Mouse (Mus musculus): ENCODE results near the gene Galnt18.

Galnt18 gene

GRCm38 (mm10) chr7:111663139-111664073 is 116.4 kb downstream of the Galnt18 start:
- DNase-seq (ENCODE audit: low read depth, low spot score), result no peak
- H3K27me3 ChIP-seq (ENCODE audit: control insufficient read depth, insufficient read depth, low read length, poor library complexity, severe bottlenecking), result no peaks in the 10 kb centered on the region
- no peaks in the 10 kb centered on the region for H3K36me3 ChIP-seq (ENCODE audit: control insufficient read depth, insufficient read depth, low read length, poor library complexity, severe bottlenecking)

DNA sequence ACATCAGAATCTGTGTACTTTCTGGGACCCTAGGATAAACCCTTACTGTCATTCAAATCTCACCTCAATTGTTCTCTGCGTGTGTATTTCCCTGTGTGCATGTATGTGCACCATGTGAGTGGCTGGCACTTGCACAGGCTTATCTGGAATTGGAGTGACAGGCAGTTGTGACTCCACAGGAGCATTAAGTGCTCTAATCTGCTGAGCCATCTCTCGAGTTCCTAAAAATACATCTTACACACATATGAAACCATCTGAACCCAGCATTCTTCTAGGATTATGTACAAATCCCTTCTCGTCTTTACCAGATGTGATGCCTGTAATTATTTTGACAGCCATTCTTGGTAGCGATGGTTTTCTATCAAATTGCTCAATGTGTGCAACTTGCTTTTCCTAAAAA is 121.2 kb downstream of the Galnt18 start:
- no peaks in the 10 kb centered on the region for H3K27me3 ChIP-seq (ENCODE audit: control insufficient read depth, insufficient read depth, low read length, poor library complexity, severe bottlenecking)
- H3K36me3 ChIP-seq (ENCODE audit: control insufficient read depth, insufficient read depth, low read length, poor library complexity, severe bottlenecking), result no peaks in the 10 kb centered on the region
- no peak for DNase-seq (ENCODE audit: low read depth, low spot score)

GRCm38 (mm10) chr7:111655002-111655401 is 124.8 kb downstream of the Galnt18 start:
- no peaks in the 10 kb centered on the region for H3K27me3 ChIP-seq (ENCODE audit: control insufficient read depth, insufficient read depth, low read length, poor library complexity, severe bottlenecking)

GRCm38 (mm10) chr7:111654526-111654925 is 125.3 kb downstream of the Galnt18 start:
- no peak for DNase-seq (ENCODE audit: low read depth, low spot score)

More at GRCm38 (mm10) chr7:111655002-111655401, 124.8 kb downstream of the Galnt18 start:
- no peak for DNase-seq (ENCODE audit: low read depth, low spot score)
- H3K36me3 ChIP-seq (ENCODE audit: control insufficient read depth, insufficient read depth, low read length, poor library complexity, severe bottlenecking), result no peaks in the 10 kb centered on the region

DNA sequence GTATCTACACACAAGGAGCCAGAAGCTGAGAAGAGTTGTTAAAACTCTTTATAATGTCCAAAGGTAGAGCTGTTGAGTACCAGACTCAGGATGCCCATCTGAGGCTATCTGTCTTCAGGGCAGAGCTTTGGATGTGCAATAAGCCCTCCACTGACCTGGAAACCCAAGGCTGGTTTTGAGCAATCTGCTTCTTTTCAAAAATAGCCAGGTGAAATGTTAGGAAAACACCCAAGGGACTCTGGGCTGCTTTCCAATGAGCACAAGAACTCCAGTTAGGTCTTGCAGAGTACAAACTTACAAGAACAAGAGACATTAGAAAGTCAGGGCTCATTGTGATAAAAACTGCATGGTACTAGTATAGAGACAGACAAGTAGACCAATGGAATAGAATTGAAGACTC is 135.4 kb downstream of the Galnt18 start:
- DNase-seq (ENCODE audit: low read depth, low spot score), result no peak
- no peaks in the 10 kb centered on the region for H3K36me3 ChIP-seq (ENCODE audit: control insufficient read depth, insufficient read depth, low read length, poor library complexity, severe bottlenecking)
- H3K27me3 ChIP-seq (ENCODE audit: control insufficient read depth, insufficient read depth, low read length, poor library complexity, severe bottlenecking), result no peaks in the 10 kb centered on the region

More at GRCm38 (mm10) chr7:111654526-111654925, 125.3 kb downstream of the Galnt18 start:
- H3K36me3 ChIP-seq (ENCODE audit: control insufficient read depth, insufficient read depth, low read length, poor library complexity, severe bottlenecking), result no peaks in the 10 kb centered on the region
- no peaks in the 10 kb centered on the region for H3K27me3 ChIP-seq (ENCODE audit: control insufficient read depth, insufficient read depth, low read length, poor library complexity, severe bottlenecking)

DNA sequence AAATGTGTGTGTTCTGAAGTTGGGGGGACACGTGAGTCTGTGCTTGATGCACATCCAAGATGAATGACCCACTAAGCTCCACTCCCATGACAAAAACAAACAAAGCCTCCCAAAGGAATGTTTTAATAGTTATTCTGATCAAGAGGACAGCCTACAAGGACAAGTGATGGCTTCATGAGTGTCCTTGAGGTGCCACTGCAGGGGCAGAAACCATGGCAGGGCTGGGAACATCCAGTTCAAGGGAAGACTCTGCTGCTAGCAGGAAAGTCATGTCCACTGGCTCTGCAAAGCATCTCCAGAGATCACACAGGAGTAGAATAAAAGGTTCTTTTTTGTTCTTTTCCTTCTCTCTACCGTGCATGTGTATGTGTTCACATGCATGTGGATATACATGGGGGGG is 140.9 kb downstream of the Galnt18 start:
- H3K36me3 ChIP-seq (ENCODE audit: control insufficient read depth, insufficient read depth, low read length, poor library complexity, severe bottlenecking), result no peaks in the 10 kb centered on the region
- H3K27me3 ChIP-seq (ENCODE audit: control insufficient read depth, insufficient read depth, low read length, poor library complexity, severe bottlenecking), result no peaks in the 10 kb centered on the region
- no peak for DNase-seq (ENCODE audit: low read depth, low spot score)

- H3K36me3 ChIP-seq (ENCODE audit: control insufficient read depth, insufficient read depth, low read length, poor library complexity, severe bottlenecking), result no peaks in the 10 kb centered on the region
- no peaks in the 10 kb centered on the region for H3K27me3 ChIP-seq (ENCODE audit: control insufficient read depth, insufficient read depth, low read length, poor library complexity, severe bottlenecking)
- no peak for DNase-seq (ENCODE audit: low read depth, low spot score)
Observed at GRCm38 (mm10) chr7:111638465-111638864, 141.3 kb downstream of the Galnt18 start.

DNA sequence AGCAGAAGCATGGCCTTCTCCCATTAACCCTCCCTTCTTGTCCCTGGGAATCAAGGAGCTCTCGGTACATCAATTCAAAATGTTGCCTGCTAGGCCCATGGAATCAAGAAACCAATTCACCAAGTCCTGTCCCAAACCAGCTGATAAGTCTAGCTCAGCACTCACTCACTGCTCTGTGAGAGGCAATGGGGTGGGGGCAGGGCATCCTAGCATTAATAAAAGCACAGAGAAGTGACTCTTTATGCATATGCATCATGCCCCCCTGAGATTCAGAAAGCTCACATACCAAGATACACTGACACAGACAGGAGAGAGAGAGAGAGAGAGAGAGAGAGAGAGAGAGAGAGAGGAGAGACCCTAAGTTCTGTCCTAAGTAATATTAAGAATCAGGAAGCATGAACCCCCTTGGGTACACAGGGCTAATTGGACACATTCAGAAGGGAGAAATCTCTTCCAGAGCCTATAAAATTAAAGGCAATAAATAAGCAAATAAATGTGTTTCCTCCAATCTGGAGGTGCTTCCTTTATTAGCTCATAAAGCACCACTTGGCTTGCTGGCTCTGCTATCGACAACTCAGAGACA is 141.8 kb downstream of the Galnt18 start:
- DNase-seq (ENCODE audit: low read depth, low spot score), result no peak
- Histone ChIP-seq H3K27me3 (ENCODE audit: control insufficient read depth, insufficient read depth, low read length, poor library complexity, severe bottlenecking) (no peaks in the 10 kb centered on the region), H3K36me3 (ENCODE audit: control insufficient read depth, insufficient read depth, low read length, poor library complexity, severe bottlenecking) (no peaks in the 10 kb centered on the region)

DNA sequence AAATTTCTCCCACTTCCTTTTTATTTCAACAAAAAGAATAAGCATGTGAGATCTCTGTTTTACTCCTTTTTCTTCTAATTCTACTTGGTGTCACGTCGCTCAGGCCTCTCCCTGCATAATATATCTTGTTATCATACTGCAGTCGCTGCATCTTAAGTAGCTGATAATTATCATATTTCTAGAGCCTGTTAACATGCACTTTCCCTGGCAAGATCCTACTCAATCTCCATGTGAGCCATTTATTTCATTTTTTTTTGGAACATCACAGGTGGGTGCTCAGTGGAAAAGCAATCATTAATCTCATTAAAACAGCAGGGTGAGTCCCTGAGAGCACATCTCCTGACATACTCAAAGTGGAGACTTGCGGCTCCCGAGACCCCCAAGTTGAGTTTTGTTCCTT is 143.3 kb downstream of the Galnt18 start:
- no peak for DNase-seq (ENCODE audit: low read depth, low spot score)
- Histone ChIP-seq H3K27me3 (ENCODE audit: control insufficient read depth, insufficient read depth, low read length, poor library complexity, severe bottlenecking) (no peaks in the 10 kb centered on the region), H3K36me3 (ENCODE audit: control insufficient read depth, insufficient read depth, low read length, poor library complexity, severe bottlenecking) (no peaks in the 10 kb centered on the region)

DNA sequence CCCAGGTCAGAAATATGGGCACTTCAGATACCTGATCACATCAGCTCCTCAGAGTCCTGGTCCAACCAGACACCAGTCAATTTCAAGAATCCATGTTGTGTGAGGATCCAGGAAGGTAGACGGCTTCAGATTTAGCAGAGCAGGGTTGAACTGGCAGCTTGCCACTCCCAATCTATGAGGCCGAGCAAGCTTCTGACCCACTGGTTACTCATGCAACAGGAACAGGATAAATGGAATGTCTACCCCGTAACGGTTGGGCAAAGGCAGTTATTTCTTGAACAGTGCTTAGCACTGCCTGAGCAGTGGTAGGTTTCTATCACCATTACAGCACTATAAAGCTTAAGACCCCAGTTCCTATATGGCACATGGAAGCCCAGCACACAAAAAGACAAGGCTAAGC is 148.5 kb downstream of the Galnt18 start:
- no peak for DNase-seq (ENCODE audit: low read depth, low spot score)
- H3K27me3 ChIP-seq (ENCODE audit: control insufficient read depth, insufficient read depth, low read length, poor library complexity, severe bottlenecking), result no peaks in the 10 kb centered on the region
- no peaks in the 10 kb centered on the region for H3K36me3 ChIP-seq (ENCODE audit: control insufficient read depth, insufficient read depth, low read length, poor library complexity, severe bottlenecking)

- no peak for DNase-seq (ENCODE audit: low read depth, low spot score)
- Histone ChIP-seq H3K27me3 (ENCODE audit: control insufficient read depth, insufficient read depth, low read length, poor library complexity, severe bottlenecking) (no peaks in the 10 kb centered on the region), H3K36me3 (ENCODE audit: control insufficient read depth, insufficient read depth, low read length, poor library complexity, severe bottlenecking) (no peaks in the 10 kb centered on the region)
Observed at GRCm38 (mm10) chr7:111626232-111626631, 153.5 kb downstream of the Galnt18 start.

DNA sequence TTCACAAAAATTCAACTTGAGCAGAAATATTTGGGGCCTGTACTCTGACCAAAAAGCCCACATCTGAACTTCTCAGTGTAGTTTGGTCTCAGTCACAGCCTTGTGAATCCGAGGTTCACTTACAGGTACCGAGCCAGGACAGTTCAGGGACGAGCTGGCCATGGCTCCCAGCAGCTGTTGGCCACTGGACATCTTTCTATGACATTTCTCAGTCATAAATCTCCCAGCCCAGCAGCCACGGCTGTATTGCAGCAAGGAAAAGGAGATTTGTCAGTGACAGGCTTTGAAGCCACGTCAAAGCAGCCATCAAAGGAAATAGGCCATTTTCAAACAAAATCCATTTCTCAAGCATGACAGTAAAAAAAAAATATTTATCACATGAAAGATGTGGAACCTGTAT is 154.0 kb downstream of the Galnt18 start:
- no peaks in the 10 kb centered on the region for H3K27me3 ChIP-seq (ENCODE audit: control insufficient read depth, insufficient read depth, low read length, poor library complexity, severe bottlenecking)

GRCm38 (mm10) chr7:111616231-111616937 is 163.4 kb downstream of the Galnt18 start:
- Histone ChIP-seq H3K36me3 (ENCODE audit: control insufficient read depth, insufficient read depth, low read length, poor library complexity, severe bottlenecking) (no peaks in the 10 kb centered on the region), H3K27me3 (ENCODE audit: control insufficient read depth, insufficient read depth, low read length, poor library complexity, severe bottlenecking) (no peaks in the 10 kb centered on the region)
- no peak for DNase-seq (ENCODE audit: low read depth, low spot score)

More for the DNA sequence above, 154.0 kb downstream of the Galnt18 start:
- no peaks in the 10 kb centered on the region for H3K36me3 ChIP-seq (ENCODE audit: control insufficient read depth, insufficient read depth, low read length, poor library complexity, severe bottlenecking)
- no peak for DNase-seq (ENCODE audit: low read depth, low spot score)

- H3K36me3 ChIP-seq (ENCODE audit: control insufficient read depth, insufficient read depth, low read length, poor library complexity, severe bottlenecking), result no peaks in the 10 kb centered on the region
- DNase-seq (ENCODE audit: low read depth, low spot score), result no peak
Observed at GRCm38 (mm10) chr7:111614471-111614870, 165.3 kb downstream of the Galnt18 start.

DNA sequence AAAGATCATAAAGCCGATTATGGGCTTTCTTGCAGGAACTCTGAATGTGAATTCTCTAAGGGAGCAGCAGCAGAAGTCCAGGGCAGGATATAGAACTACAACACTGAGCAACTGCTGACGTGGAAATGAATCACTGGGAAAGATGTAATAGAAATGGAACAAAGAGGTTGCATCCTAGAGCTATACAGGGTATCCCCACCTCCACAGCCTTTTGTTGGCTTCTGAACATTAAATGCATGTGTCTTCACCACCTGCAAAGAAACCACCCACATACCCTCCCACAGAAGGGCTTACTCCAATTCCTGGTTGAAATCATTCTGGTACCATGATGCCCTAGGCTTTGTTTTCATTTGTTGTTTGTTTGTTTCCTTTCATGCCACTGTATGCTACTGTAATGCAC is 172.3 kb downstream of the Galnt18 start:
- H3K27me3 ChIP-seq (ENCODE audit: control insufficient read depth, insufficient read depth, low read length, poor library complexity, severe bottlenecking), result no peaks in the 10 kb centered on the region
- no peak for DNase-seq (ENCODE audit: low read depth, low spot score)
- no peaks in the 10 kb centered on the region for H3K36me3 ChIP-seq (ENCODE audit: control insufficient read depth, insufficient read depth, low read length, poor library complexity, severe bottlenecking)

More at GRCm38 (mm10) chr7:111614471-111614870, 165.3 kb downstream of the Galnt18 start:
- no peaks in the 10 kb centered on the region for H3K27me3 ChIP-seq (ENCODE audit: control insufficient read depth, insufficient read depth, low read length, poor library complexity, severe bottlenecking)

Measured in splenic B cell, adult 2 months (primary cell).